Mouse (Mus musculus) bone marrow macrophage, adult 2 months (primary cell): ENCODE data around the gene Slc2a5. TPM values are rescaled to one million over a fixed set of nuclear protein-coding genes. Genes with fewer than 3 reads are reported as not detected.
A peak's percentile ranks its signal among the peaks of the same experiment; 100 is the strongest.

Experiments used
- H3K27ac ChIP-seq: 2 replicates; pipeline ENCODE4 v1.5.1; 2012; ENCODE audit warnings: low read depth, low read length; ENCODE audit not compliant: insufficient read depth
- H3K4me1 ChIP-seq: 2 replicates; pipeline ENCODE4 v1.6.1; 2012; ENCODE audit warnings: low read length; ENCODE audit not compliant: control insufficient read depth, insufficient read depth
- H3K4me3 ChIP-seq: 2 replicates; pipeline ENCODE4 v1.5.1; 2012; ENCODE audit warnings: mild to moderate bottlenecking, low read length, moderate library complexity; ENCODE audit not compliant: insufficient read depth
- CTCF ChIP-seq: IDR thresholded peaks from 2 replicates; pipeline ENCODE4 v1.5.1; 2012; ENCODE audit warnings: low read depth, mild to moderate bottlenecking, low read length, moderate library complexity
- POLR2A ChIP-seq: IDR thresholded peaks from 2 replicates; pipeline ENCODE4 v1.6.1; 2012; ENCODE audit warnings: mild to moderate bottlenecking, low read depth, low read length, borderline replicate concordance
- polyA plus RNA-seq: library from polyadenylated mRNA; stranded (reverse); fragments of >200 nt; gene quantifications from 2 replicates; pipeline ENCODE4 v1.2.4, GENCODE M21; 2012; ENCODE audit not compliant: missing spikeins, insufficient read depth, insufficient read length

Slc2a5 gene
- polyA plus RNA-seq, 1 experiment = 0.43 TPM

GRCm38 (mm10) chr4:150098880-150099279 lies 20.2 kb upstream of the Slc2a5 start:
- no peaks in the 10 kb centered on the region for H3K4me1 ChIP-seq
- no peak overlapping the region for H3K27ac ChIP-seq
- TF ChIP-seq POLR2A (no peak), CTCF (peak; percentile 69)
- H3K4me3 ChIP-seq = no peak overlapping the region

GRCm38 (mm10) chr4:150102822-150103221 lies 16.3 kb upstream of the Slc2a5 start:
- H3K4me1 ChIP-seq = peaks cover 7% of the 10 kb centered on the region
- TF ChIP-seq POLR2A = no peak
- TF ChIP-seq CTCF = no peak

GRCm38 (mm10) chr4:150105671-150106070 lies 13.4 kb upstream of the Slc2a5 start:
- H3K4me3 ChIP-seq = no peak overlapping the region
- peaks cover 7% of the 10 kb centered on the region for H3K4me1 ChIP-seq
- no peak overlapping the region for H3K27ac ChIP-seq
- TF ChIP-seq POLR2A = no peak
- TF ChIP-seq CTCF = no peak

More at GRCm38 (mm10) chr4:150102822-150103221, 16.3 kb upstream of the Slc2a5 start:
- H3K4me3 ChIP-seq = no peak overlapping the region
- H3K27ac ChIP-seq = no peak overlapping the region

GRCm38 (mm10) chr4:150106637-150107036 lies 12.4 kb upstream of the Slc2a5 start:
- Histone ChIP-seq H3K4me1 (peaks cover 7% of the 10 kb centered on the region), H3K27ac (no peak overlapping the region), H3K4me3 (no peak overlapping the region)
- TF ChIP-seq POLR2A (no peak), CTCF (no peak)

GRCm38 (mm10) chr4:150109636-150110035 lies 9.4 kb upstream of the Slc2a5 start:
- TF ChIP-seq POLR2A = no peak
- TF ChIP-seq CTCF = no peak
- H3K4me1 ChIP-seq = peaks cover 10% of the 10 kb centered on the region
- H3K27ac ChIP-seq = no peak overlapping the region
- H3K4me3 ChIP-seq = no peak overlapping the region

- H3K27ac ChIP-seq = no peak overlapping the region
- H3K4me1 ChIP-seq = peaks cover 10% of the 10 kb centered on the region
- no peak for TF ChIP-seq POLR2A
- no peak for TF ChIP-seq CTCF
- no peak overlapping the region for H3K4me3 ChIP-seq
These were observed 8.7 kb upstream of the Slc2a5 start for GRCm38 (mm10) chr4:150110373-150110772.

- peak; percentile 76 for TF ChIP-seq CTCF
- TF ChIP-seq POLR2A = no peak
- Histone ChIP-seq H3K4me1 (peaks cover 9% of the 10 kb centered on the region), H3K27ac (no peak overlapping the region), H3K4me3 (no peak overlapping the region)
These were observed 6.2 kb upstream of the Slc2a5 start for GRCm38 (mm10) chr4:150112867-150113266.

- H3K4me3 ChIP-seq = no peak overlapping the region
- peaks cover 10% of the 10 kb centered on the region for H3K4me1 ChIP-seq
- TF ChIP-seq POLR2A = no peak
- TF ChIP-seq CTCF = no peak
- H3K27ac ChIP-seq = no peak overlapping the region
These were observed 4.5 kb upstream of the Slc2a5 start for GRCm38 (mm10) chr4:150114505-150115061.

- Histone ChIP-seq H3K27ac (peak overlapping the region; percentile 53; the same call in 1 of the 2 replicates), H3K4me3 (no peak overlapping the region), H3K4me1 (peaks cover 18% of the 10 kb centered on the region)
- TF ChIP-seq POLR2A (no peak), CTCF (no peak)
These were observed 1.8 kb upstream of the Slc2a5 start for GRCm38 (mm10) chr4:150117311-150117710.

GRCm38 (mm10) chr4:150118163-150118562 lies 920 bp upstream of the Slc2a5 start:
- Histone ChIP-seq H3K27ac (no peak overlapping the region), H3K4me1 (peaks cover 15% of the 10 kb centered on the region), H3K4me3 (no peak overlapping the region)
- TF ChIP-seq POLR2A (no peak), CTCF (no peak)

- TF ChIP-seq CTCF (no peak), POLR2A (no peak)
- H3K27ac ChIP-seq = no peak overlapping the region
- no peak overlapping the region for H3K4me3 ChIP-seq
- peaks cover 15% of the 10 kb centered on the region for H3K4me1 ChIP-seq
These were observed 557 bp downstream of the Slc2a5 start for GRCm38 (mm10) chr4:150119640-150120039.
